Mouse (Mus musculus): ENCODE results near the gene Cysrt1.

The Cysrt1 gene

GRCm38 (mm10) chr2:25211121-25211670, 31.1 kb downstream of the Cysrt1 start, which contains the start of gene Nelfb:
TSS of gene Nelfb (minus strand) at chr2:25211489.
- DNase-seq (ENCODE audit: low read depth, low spot score): peak; percentile 88

GRCm38 (mm10) chr2:25210686-25211085, 31.6 kb downstream of the Cysrt1 start:
- no peak for DNase-seq (ENCODE audit: low read depth, low spot score)

GRCm38 (mm10) chr2:25207593-25207992, 34.7 kb downstream of the Cysrt1 start:
- no peak for DNase-seq (ENCODE audit: low read depth, low spot score)

DNA sequence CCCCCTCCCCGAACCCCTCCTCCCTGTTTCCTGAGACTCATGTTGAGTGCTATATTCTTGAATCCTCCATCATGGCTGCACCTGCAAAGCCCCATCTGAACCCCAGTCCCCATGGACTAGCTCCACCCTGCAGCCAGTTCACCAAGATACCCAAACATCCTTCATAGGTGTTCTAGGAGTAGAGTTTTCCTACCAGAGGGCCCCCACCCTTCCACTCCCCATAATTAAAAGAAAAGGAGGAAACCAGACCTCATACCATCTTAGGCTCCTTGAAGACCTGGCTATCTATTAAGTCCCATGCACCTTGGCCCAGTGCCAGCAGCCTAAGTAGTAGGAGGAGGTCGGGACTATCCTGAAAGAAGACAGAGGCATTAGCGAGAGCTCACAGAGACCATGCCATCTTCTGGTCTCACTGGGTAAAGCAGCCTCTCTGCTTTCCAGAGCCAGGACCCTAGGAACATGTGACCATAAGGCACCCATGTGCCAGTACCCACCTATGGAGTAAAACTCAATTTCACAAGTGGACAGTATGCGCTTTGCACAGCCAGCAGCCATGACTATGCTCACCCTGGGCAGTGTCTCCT, 38.5 kb downstream of the Cysrt1 start:
- no peak for DNase-seq (ENCODE audit: low read depth, low spot score)

- no peak for DNase-seq (ENCODE audit: low read depth, low spot score)
These were observed 41.6 kb downstream of the Cysrt1 start for GRCm38 (mm10) chr2:25200631-25201030.

GRCm38 (mm10) chr2:25197946-25198345, 44.3 kb downstream of the Cysrt1 start:
- no peak for DNase-seq (ENCODE audit: low read depth, low spot score)

- no peak for DNase-seq (ENCODE audit: low read depth, low spot score)
These were observed 45.1 kb downstream of the Cysrt1 start for GRCm38 (mm10) chr2:25197191-25197590.

DNA sequence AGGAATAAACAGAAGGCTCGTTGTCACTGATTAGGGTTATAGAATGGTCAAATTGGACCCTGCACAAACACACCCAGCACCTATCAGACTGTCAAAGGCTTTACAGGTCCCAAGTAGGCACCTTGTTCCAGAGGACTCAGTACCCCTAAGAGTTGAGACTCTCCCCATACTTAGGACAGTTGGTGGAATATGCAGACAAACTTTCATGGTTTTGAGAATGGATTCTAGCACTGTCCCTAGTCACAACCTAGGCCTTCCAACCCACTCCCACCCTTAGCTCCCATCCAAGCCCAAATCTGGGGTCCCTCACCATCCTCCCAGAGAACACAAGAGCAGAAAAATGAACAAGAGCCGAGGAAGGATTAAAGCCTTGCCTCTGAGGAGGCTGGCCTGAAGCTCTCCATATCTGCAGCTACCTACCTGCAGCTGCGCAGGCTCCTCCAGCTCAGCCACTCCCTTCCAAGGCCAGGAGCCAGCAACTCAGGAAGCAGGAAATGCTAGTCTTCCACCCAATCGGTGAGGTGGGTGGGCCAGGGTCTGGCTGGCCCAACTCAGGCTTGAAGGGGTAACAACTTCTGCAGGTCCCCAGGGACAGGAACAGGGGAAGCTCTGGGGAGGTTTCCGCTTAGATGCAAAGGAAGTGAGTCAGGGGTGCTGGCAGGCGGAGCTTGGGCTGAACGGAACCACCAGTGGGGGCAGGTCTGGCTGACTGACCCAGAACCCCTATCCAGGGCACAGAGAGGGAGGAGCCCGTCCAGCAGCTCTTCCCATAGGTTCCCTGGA, 45.9 kb downstream of the Cysrt1 start, which contains the start of gene Tor4a:
TSS of gene Tor4a (minus strand) at position 715 of the 783 bp plus-strand sequence.
- peak; percentile 39 for DNase-seq (ENCODE audit: low read depth, low spot score)

GRCm38 (mm10) chr2:25195211-25196156, 46.8 kb downstream of the Cysrt1 start:
- DNase-seq (ENCODE audit: low read depth, low spot score): no peak

DNA sequence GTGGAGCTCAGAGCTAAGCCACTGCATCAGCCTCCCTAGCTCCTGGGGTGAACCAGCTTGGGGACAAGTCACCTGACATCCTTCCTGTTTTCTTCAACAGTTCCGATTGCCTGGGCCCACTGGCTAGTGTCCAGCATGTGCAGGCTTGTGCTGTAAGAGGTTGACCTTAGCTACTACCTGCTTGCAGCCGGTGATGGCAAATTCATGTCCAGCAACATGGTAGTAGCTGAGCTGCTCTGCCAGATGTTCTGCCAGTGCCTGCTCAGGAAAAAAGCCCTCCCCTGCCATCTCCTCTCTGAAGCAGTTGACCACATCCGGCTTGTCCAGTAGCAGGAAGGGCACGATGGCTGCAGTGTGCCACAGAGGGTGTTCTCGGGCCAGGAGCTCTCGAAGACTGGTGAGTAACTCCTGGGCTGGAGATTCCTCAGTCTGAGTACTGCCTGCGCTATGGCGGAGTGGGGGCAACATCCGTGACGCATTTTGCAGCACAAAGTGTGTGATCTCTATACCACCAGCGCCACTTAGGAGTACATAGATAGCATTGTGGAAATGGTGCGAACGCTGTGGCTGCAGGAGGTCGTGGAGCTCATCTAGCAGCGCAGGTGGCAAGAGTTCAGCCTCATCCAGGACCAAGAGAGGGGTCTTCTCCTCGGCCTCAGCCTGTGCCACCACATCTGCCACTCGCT, 47.6 kb downstream of the Cysrt1 start:
- DNase-seq (ENCODE audit: low read depth, low spot score): no peak

- no peak for DNase-seq (ENCODE audit: low read depth, low spot score)
These were observed 48.2 kb downstream of the Cysrt1 start for GRCm38 (mm10) chr2:25194006-25194405.

DNA sequence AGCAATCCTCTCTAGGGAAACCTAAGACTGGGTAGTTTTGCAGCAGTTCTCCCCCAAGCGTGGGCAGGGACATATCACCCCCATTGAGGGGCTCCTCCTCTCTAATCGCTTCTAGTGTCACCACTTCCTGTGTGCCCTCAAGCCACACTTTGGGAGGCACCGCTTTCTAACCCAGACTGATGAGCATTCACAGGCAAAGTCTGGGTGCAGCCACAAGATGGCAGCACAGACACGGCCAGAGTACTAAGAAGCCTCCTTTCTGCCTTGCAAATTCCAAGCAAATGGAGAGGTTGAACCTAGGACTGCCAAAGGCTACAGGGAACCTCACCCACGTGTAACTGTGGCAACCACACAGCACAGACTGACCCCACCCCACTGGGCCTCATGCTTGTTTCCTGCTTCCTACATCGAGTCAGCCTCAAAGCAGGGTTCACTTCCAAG, 48.9 kb downstream of the Cysrt1 start:
- peak; percentile 88 for DNase-seq (ENCODE audit: low read depth, low spot score)

All from forelimb bud, embryonic 11.5 days (tissue).